Mouse (Mus musculus): Measurements from ENCODE around the gene Cflar.
"Not testable (repeated sequence)": the region's sequence is repeated elsewhere in the genome, so short reads cannot be mapped to it uniquely, and the experiment has no call there.

The Cflar gene

DNA sequence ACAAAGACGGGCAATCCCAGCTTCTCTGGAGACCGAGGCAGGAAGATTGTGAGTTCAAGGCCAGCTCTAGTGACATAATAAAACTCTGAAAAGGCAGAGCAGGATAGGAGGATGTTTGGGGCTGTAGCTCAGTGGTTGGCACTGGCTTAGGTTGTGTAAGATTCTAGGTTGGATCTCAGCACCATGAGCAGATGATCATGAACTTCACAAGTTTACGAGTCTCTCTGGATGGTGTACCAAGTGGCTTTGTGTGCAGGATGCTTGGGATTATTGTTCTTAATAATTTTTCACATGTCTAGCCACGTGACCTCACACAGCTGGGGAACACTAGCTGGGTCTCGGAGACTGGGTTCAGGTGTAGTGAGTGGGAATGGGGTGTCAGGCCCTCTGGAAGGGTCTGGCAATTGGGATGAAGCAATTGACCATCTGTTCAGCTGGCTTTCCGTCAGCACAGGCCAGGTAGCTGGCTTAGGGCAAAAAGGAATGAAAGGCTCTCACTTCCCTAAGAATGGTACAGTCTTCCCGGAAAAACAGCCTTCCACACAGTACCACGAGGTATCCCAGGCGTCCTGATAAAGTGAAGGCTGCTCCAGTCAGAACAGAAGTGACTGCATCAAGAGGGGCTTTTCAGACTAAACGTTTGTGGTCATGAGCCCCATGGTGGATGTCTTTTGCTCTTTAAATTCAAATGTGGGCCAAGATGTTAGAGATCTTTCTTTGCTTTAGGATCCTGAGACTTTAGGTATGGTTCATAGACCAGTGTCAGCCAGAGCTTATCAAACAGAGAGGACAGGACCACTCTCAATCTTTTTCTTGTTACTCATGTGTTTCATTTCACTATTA is 16.7 kb downstream of the Cflar start:
- DNase-seq (ENCODE audit: low spot score in 2 of 2): no peak

- no peak for DNase-seq (ENCODE audit: low spot score in 2 of 2)
Measured at GRCm38 (mm10) chr1:58728590-58728868, 17.2 kb downstream of the Cflar start.

DNA sequence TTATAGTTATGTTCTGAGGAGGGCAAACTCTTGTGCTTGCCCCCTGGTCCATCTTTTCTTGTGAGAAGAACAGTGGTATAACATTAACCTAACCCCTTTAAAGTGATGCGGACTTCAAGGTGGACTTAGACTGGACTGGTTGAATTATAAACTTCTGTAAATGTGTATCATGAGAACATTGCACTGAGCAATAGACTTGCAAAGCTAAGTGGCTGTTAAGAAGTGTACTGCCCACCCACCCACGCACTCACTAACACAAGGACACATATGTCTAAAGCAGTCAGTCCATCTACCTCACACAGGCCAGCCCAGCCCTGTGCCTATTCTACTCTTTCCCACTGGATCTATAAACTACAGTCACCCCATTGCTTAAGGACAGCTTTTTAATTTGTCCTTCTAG is 22.3 kb downstream of the Cflar start:
- DNase-seq (ENCODE audit: low spot score in 2 of 2): no peak

- DNase-seq (ENCODE audit: low spot score in 2 of 2): no peak
Measured at GRCm38 (mm10) chr1:58734043-58734920, 23.0 kb downstream of the Cflar start.

DNA sequence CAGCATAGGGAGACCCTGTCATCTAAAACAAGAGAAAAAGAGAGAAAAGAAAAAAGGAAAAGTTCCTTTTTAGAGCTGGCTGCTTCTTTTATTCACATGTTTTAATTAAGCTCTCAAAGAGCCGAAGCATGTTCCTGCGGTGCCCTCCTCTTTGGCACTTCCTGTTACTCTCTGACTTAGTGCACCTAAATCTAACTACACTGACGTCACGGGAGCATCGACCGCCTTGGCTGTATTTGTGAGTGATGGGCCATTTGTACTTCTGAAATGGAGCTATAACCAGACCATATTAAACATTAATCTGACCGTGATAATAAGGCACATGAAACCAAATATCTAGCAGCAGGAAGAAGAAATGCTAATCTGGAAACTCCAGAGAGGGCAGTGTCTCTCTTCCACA is 24.7 kb downstream of the Cflar start:
- no peak for DNase-seq (ENCODE audit: low spot score in 2 of 2)

DNA sequence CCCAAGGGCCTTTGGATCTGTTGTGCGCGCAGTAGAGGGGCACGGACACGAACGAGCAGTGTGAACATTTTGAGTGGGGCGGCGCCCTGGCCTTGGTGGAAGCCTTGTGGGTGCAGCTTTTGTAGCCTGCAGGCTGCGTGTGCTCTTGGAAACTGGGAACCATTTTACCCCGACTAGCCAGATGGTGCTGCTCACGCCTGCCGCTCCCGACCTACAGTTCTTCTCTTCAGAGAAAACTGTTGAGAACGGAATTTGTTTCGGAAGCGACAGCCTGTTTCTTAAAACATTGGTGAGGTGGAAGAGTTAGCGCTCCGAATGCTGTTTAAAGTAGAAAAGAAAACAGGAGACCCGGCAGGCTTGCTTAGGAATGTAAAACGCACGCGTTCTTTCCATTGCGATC is 25.7 kb downstream of the Cflar start:
- DNase-seq (ENCODE audit: low spot score in 2 of 2): peak; percentile 70 to 75

- peak; percentile 78 to 80 for DNase-seq (ENCODE audit: low spot score in 2 of 2)
Measured at GRCm38 (mm10) chr1:58739529-58739928, 28.2 kb downstream of the Cflar start.

- DNase-seq (ENCODE audit: low spot score in 2 of 2): no peak
Measured at GRCm38 (mm10) chr1:58742571-58743021, 31.3 kb downstream of the Cflar start.

DNA sequence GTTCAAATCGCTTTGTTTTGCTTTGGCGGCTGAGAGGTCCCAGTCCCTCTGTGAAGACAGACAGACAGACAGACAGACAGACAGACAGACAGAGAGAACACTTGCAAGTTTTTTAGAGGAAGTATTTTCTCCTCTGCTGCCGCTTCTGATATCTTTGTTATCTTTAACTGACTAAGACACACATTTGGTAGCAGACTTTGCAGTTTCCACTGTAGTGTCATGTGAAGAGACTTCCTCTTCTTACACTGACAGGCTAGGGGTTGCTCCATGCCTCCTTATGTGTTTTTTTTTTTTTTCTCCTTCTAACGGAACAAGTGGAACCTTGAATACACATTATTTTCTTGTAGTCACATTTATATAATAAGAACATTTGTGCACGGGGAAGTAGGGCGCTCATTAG is 31.9 kb downstream of the Cflar start:
- no peak for DNase-seq (ENCODE audit: low spot score in 2 of 2)

- DNase-seq (ENCODE audit: low spot score in 2 of 2): no peak
Measured at GRCm38 (mm10) chr1:58744645-58745044, 33.3 kb downstream of the Cflar start.

DNA sequence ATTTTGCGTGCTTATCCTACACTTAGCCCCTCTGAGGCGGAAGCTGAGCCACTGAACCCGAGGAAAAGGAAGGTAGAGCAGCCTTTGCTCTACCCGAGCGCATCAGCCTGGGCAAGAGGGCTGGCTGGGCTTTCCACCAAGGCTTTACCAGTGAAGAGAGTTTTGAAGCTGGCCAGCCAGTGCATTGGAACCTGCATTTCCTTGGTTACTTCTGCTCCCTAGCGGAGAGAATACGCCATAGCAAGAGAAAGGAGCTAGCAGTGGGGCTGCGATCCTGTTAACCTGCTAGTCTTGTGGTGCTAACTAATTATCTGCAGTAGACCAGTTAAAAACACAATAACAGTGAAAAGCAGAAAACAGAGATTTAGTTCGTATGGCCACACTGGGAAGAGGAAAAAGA is 35.6 kb downstream of the Cflar start:
- peak; percentile 62 to 67 for DNase-seq (ENCODE audit: low spot score in 2 of 2)

DNA sequence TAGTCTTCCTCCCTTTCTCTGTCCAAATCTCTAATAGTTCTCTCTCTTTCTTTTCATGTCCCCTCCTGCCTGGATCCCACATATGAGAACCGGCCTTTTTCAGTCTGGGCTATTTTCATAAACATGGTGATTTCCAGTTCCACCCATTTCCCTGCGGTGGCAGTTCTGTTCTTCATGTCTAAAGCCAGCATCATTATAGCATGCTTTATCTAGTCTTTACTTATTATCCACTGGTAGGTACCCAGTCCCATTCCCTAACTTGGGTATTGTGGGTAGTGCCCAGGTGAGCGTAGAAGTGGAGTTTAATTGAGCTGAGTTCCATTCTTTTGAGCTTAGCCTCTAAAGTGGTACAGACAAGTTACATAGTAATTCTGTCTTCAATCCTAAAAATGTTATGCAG is 48.1 kb downstream of the Cflar start:
- DNase-seq (ENCODE audit: low spot score in 2 of 2): no peak

DNA sequence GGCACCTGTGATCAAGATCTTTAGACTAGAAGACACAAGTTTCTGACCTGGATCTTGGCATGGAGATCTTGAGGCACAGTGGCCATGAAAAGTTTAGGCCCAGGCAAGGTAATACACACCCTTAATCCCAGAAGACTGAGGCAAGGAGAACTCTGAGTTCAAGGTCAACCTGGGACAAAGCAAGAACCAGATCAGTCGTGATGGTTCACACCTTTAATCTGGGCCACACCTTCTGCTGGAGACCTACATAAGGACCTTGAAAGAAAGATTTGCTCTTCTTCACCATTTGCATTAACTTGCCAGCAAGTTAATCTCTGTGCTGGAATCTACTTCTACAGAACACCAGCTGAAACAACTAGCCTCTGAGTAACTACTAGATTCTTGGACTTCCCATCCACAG is 49.3 kb downstream of the Cflar start:
- DNase-seq (ENCODE audit: low spot score in 2 of 2): no peak

- DNase-seq (ENCODE audit: low spot score in 2 of 2): not testable (repeated sequence)
Measured at GRCm38 (mm10) chr1:58761391-58762275, 50.3 kb downstream of the Cflar start.

DNA sequence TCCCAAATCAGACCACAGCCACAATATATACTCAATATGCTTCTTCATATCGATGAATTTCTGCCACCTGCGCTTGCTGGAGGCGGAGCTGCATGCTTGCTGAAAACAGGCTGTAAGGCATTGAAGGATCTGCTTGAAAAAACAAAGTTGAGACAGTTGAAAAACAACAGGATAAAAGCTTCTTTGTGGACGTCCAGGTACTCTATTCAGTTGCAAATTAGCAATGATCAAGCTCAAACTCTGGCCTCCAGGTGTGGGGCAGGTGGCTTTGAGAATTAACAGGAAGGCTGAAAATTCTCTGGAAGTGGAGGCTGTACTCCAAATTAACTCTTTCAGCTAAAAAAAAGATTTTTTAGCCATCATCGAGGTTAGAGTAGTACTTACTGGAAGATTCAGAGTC is 51.3 kb downstream of the Cflar start:
- no peak for DNase-seq (ENCODE audit: low spot score in 2 of 2)

DNA sequence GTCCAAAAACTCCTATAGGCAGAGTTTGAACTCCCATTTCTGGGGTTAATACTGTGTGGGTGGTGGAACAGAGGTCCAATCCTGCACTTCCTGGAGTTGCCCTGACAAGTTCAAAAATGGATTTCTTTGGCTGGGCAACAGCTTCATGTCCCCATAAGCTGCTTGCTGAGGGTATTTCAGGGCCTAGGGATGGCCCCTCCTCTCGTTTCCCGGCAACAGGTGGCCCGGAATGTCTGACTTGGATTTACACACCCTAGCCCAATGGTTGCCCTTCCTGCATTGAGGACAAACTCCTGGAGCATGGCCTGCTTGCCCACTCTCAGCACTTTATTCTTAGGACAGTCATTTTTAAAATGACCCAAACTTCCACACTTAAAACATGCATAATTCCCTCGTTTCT is 55.1 kb downstream of the Cflar start:
- not testable (repeated sequence) for DNase-seq (ENCODE audit: low spot score in 2 of 2)

DNA sequence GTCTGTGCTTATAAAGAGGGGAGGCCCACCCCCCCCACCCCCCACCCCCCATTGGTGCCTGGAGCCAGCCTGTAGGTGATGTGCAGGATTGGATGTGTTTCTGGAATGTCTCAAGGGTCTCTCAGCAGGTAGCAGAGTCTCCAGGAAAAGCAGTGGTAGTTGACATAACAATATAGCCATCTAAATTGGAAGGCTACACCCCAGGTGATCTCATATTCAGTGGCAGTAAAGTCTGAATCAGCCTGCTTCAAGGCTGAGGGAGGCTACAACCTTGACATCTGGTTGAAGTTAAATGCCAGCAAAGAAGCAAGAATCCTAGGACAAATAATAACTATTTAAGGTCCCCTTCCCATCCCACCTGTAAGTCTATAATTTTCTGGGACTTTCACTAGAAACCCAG is 57.8 kb downstream of the Cflar start:
- no peak for DNase-seq (ENCODE audit: low spot score in 2 of 2)

GRCm38 (mm10) chr1:58769701-58770100 is 58.4 kb downstream of the Cflar start:
- DNase-seq (ENCODE audit: low spot score in 2 of 2): no peak

DNA sequence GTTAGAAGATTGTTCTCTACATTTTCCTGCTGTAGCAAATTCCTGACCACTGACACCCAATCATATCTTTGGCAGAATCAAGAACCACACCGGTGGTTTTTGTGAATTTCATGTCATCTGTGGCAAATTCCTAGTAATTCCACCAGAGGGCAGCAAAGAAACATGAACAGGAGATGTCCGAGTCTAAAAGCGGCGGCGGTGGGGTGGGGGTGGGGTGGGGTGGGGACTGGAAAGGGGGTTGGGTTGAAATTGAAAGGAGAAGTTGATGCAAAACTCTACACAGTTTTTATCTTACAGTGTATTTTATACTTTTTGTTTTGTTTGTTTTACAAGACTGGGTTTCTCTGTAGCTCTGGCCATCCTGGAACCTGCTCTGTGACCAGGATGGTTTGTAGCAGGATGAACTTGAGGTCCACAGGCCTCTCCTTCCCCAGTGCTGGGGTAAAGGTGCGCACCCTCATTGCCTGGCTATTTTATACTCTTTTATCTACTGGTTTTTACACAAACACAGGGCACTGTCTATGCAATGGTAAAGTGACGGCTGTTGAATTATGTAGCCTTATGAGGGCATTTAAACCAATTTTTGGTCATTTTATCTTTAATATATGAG is 58.9 kb downstream of the Cflar start:
- peak; percentile 52 to 68 for DNase-seq (ENCODE audit: low spot score in 2 of 2)

DNA sequence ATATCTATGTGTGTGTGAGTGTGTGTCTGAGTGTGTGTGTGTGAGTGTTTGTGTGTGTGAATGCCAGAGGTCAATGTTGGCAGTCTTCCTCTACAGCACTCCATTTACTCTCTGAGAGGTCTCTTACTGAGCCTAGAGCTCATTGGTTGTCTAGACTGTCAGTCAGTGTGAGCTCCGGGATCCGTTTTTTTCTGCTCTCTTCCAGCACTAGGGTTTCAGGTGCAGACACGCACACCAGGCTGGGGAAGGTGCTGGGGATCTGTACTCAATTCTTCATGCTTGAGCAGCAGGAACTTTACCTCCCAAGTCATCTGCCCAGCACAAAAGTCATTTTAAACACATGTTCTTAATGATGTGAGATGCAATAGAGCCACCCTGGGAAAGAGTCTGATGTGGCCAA is 60.8 kb downstream of the Cflar start:
- no peak for DNase-seq (ENCODE audit: low spot score in 2 of 2)

GRCm38 (mm10) chr1:58773280-58773679 is 62.0 kb downstream of the Cflar start:
- no peak for DNase-seq (ENCODE audit: low spot score in 2 of 2)

GRCm38 (mm10) chr1:58773905-58774304 is 62.6 kb downstream of the Cflar start:
- DNase-seq (ENCODE audit: low spot score in 2 of 2): no peak

All from right cerebral cortex, adult 2 months (tissue).